Mouse (Mus musculus): ENCODE data around the gene Edem2.

- TF ChIP-seq CTCF (conservative IDR thresholded peaks at IDR 0.05; ENCODE audit: insufficient read depth, insufficient read length, low read depth, low read length) (no peak), POLR2A (IDR thresholded peaks at IDR 0.05; ENCODE audit: low read depth, low read length) (no peak)
Measured at GRCm38 (mm10) chr2:155689211-155689610, 40.1 kb downstream of the Edem2 start.

Data from kidney, adult 2 months (tissue).